In genomic region chr3:159614977-159615376, GRCm38 (mm10) we compare ENCODE assay signal across 22 mouse cellular contexts. TPM values are rescaled to one million over a fixed set of nuclear protein-coding genes. Genes with fewer than 3 reads are reported as not detected.
"Had no signal": no experiment of that assay in that cellular context is flagged by ENCODE, and none has a peak within 500 bp of the region (broad histone marks: within the 10 kb centered on the region; RNA-seq: fewer than 3 reads in every experiment).

No protein-coding gene starts in this region.

- H3K4me1 ChIP-seq: midbrain, embryonic 12.5 days; midbrain, embryonic 15.5 days; neural tube, embryonic 12.5 days; stomach, embryonic 15.5 days had no signal

- H3K9ac ChIP-seq: lung, embryonic 14.5 days; midbrain, embryonic 12.5 days; midbrain, embryonic 15.5 days; neural tube, embryonic 12.5 days; stomach, embryonic 15.5 days had no signal

- H3K9me3 ChIP-seq: midbrain, embryonic 12.5 days; midbrain, embryonic 15.5 days; neural tube, embryonic 12.5 days; stomach, embryonic 15.5 days had no signal

- H3K4me2 ChIP-seq: lung, embryonic 14.5 days; midbrain, embryonic 12.5 days; midbrain, embryonic 15.5 days; neural tube, embryonic 12.5 days; stomach, embryonic 15.5 days had no signal

- H3K4me3 ChIP-seq: midbrain, embryonic 12.5 days; midbrain, embryonic 15.5 days; neural tube, embryonic 12.5 days; stomach, embryonic 15.5 days had no signal

- H3K27ac ChIP-seq: midbrain, embryonic 12.5 days; midbrain, embryonic 15.5 days; neural tube, embryonic 12.5 days; stomach, embryonic 15.5 days; stomach, postnatal 0 days had no signal

- H3K27me3 ChIP-seq: midbrain, embryonic 12.5 days; midbrain, embryonic 15.5 days; neural tube, embryonic 12.5 days; stomach, embryonic 15.5 days had no signal

- ATAC-seq: midbrain, embryonic 15.5 days had no signal

- DNase-seq: lung, adult 18-20 months; lung, embryonic 14.5 days; lung, postnatal 10 days; lung, postnatal 4 days; right cerebral cortex, postnatal 14 days; thymus, adult 2 months; thymus, postnatal 25 days; thymus, postnatal 4 days had no signal

- H3K36me3 ChIP-seq: midbrain, embryonic 12.5 days; midbrain, embryonic 15.5 days; neural tube, embryonic 12.5 days; stomach, embryonic 15.5 days had no signal

RNA-seq across cellular contexts. Expression of gene Rpe65, which starts 16.0 kb away (rescaled TPM):
- total RNA-seq: megakaryocyte, adult 5-6 weeks; midbrain, postnatal 0 days; monocyte, adult 5-6 weeks; neutrophil, adult 5-6 weeks had no signal
- polyA plus RNA-seq: liver, embryonic 16.5 days; lung, embryonic 14.5 days; lung, embryonic 16.5 days; midbrain, embryonic 12.5 days; midbrain, embryonic 15.5 days; midbrain, postnatal 0 days; neural tube, embryonic 12.5 days; neural tube, embryonic 14.5 days; spleen, adult 2 months; stomach, embryonic 15.5 days; stomach, postnatal 0 days; testis, adult 2 months; thymus, adult 2 months had no signal
